Mouse (Mus musculus): ENCODE measurements around the gene Clasrp.

DNA sequence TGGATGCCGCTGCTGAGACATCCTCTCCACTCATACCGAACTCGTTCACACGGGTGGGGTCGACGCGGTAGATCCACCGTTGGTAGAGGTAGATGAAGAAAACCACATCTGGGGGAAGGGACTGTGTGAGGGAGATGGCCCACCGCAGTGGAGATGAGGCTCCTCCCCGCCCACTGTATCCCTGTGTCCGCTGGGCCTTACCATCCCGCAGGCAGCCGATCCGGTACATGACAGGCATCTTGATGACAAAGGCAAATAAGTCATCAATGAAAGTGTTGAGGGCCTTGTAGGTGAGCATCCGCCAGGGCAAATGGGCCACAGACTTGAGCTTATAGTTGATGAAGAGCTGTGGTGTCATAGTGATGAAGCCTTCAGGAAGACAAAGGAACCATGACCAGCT is 29.6 kb upstream of the Clasrp start:
- TF ChIP-seq CTCF (IDR thresholded peaks at IDR 0.05; ENCODE audit: extremely low read depth, insufficient read length, insufficient replicate concordance, low read depth, low read length) (no peak), POLR2A (IDR thresholded peaks at IDR 0.05; ENCODE audit: low read depth, low read length) (no peak)

Measured in small intestine, adult 2 months (tissue).